Mouse (Mus musculus) thymus, postnatal 0 days (tissue): Measurements from ENCODE around the gene Htr3a. TPM values are rescaled to one million over a fixed set of nuclear protein-coding genes. Genes with fewer than 3 reads are reported as not detected.

Experiments
- DNase-seq: peaks from one replicate; pipeline ENCODE4 v3.0.0-alpha.2; 2015; ENCODE audit warnings: low spot score
- polyA plus RNA-seq: library from polyadenylated mRNA; unstranded; fragments of >200 nt; fragmentation: Nextera tagmentation; extraction: Ambion mirVana; gene quantifications from 2 replicates; pipeline ENCODE4 v1.2.1, GENCODE M21; 2015

Htr3a gene
- polyA plus RNA-seq, 1 experiment from 2014 or later: 0.22 TPM

DNA sequence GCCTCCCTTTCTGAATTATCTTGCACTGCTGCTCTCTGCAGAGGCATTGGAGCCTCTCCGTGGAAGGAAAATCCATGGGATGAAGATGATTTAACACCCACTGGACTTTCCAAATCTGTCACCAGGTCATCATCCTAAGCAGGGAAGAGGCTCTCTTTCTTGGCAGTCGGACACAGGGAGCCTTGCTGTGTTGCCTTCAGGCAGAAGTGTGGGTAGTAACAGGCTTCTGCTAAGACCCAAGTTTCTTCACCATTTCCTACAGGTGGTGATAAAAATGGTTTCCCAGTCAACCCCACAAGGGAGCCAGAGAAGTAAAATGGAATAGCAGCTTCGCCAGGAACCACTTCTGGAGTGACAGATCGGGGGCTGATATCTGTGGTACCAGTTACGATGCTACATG, 61.4 kb downstream of the Htr3a start:
- DNase-seq: no peak

Other genes starting within 250 kb of the Htr3a start
- 1.4 and 1.6 TPM in 2 replicates for gene Zbtb16, start 74.9 kb downstream of the Htr3a start, polyA plus RNA-seq
- gene Htr3b, start 53.9 kb upstream of the Htr3a start, polyA plus RNA-seq: not detected in 2 replicates
- gene Usp28, start 74.3 kb upstream of the Htr3a start, polyA plus RNA-seq: 11.2 and 11.4 TPM in 2 replicates
- 39.3 and 40.5 TPM in 2 replicates for gene Zw10, start 144.5 kb upstream of the Htr3a start, polyA plus RNA-seq
- 0.10 TPM in 1 of 2 replicates, not detected in the other for gene Tmprss5, start 170.2 kb upstream of the Htr3a start, polyA plus RNA-seq